Mouse (Mus musculus) gastrocnemius, postnatal 14 days (tissue): Measurements from ENCODE around the gene Gm10647. TPM values are rescaled to one million over a fixed set of nuclear protein-coding genes. Genes with fewer than 3 reads are reported as not detected.
A peak's percentile ranks its signal among the peaks of the same experiment; 100 is the strongest.
"Not testable (repeated sequence)": the region's sequence is repeated elsewhere in the genome, so short reads cannot be mapped to it uniquely, and the experiment has no call there.

Experiments used
- DNase-seq: peaks from one replicate; pipeline ENCODE4 v3.0.0; 2021; ENCODE audit warnings: mixed read lengths
- intact Hi-C: fragments of 180-260 bp; cut with DNase I; formaldehyde crosslinking; loops from one replicate; pipeline ENCODE4 v1.15.1; 2025; ENCODE audit warnings: low total_unique reads
- long read RNA-seq, 2 experiments: library from polyadenylated mRNA; stranded (forward); transcript quantifications; one replicate each; pipeline ENCODE4 v2.0.0; 2021
- total RNA-seq, 2 experiments: library from RNA; stranded (reverse); gene quantifications; 2 replicates each; pipeline ENCODE4 v1.2.3; 2021

Gm10647 gene
- total RNA-seq: under 1 TPM in 1 of 2 experiments, not detected in 1; 0.21 TPM
- long read RNA-seq, experiment 1: 0 reads
- long read RNA-seq, experiment 2: 0 reads

GRCm38 (mm10) chr9:66796739-66797138, at the start of gene Gm10647:
Gm10647 (plus strand) TSS chr9:66797039.
- intact Hi-C loops: no loop called here
- DNase-seq: no peak

GRCm38 (mm10) chr9:66748390-66748789, 48.4 kb upstream of the Gm10647 start:
- intact Hi-C loops: no loop called here
- no peak for DNase-seq

- intact Hi-C loops: no loop called here
- DNase-seq: no peak
Observed at GRCm38 (mm10) chr9:66752849-66753248, 44.0 kb upstream of the Gm10647 start.

GRCm38 (mm10) chr9:66760991-66761390, 35.8 kb upstream of the Gm10647 start:
- no peak for DNase-seq
- intact Hi-C loops: loop anchor here (5.0 kb wide), 1 partner anchor 39 kb away; no protein-coding TSS in a partner anchor

- intact Hi-C loops: no loop called here
- no peak for DNase-seq
Observed at GRCm38 (mm10) chr9:66768721-66769120, 28.1 kb upstream of the Gm10647 start.

- no peak for DNase-seq
- intact Hi-C loops: no loop called here
Observed at GRCm38 (mm10) chr9:66769275-66769674, 27.6 kb upstream of the Gm10647 start.

- intact Hi-C loops: no loop called here
- DNase-seq: no peak
Observed at GRCm38 (mm10) chr9:66770701-66771100, 26.1 kb upstream of the Gm10647 start.

GRCm38 (mm10) chr9:66784552-66784951, 12.3 kb upstream of the Gm10647 start:
- intact Hi-C loops, DNase-seq: not testable (repeated sequence)

GRCm38 (mm10) chr9:66787821-66788220, 9.0 kb upstream of the Gm10647 start:
- intact Hi-C loops: loop anchor here (5.0 kb wide), 1 partner anchor 141 kb away; no protein-coding TSS in a partner anchor
- no peak for DNase-seq

GRCm38 (mm10) chr9:66794629-66795463, 2.0 kb upstream of the Gm10647 start:
- DNase-seq: no peak
- intact Hi-C loops: no loop called here

- intact Hi-C loops: no loop called here
- DNase-seq: peak; percentile 97
Observed at GRCm38 (mm10) chr9:66795464-66796324, 1.1 kb upstream of the Gm10647 start, which contains the start of gene Aph1b. Aph1b (minus strand) TSS chr9:66795490.

GRCm38 (mm10) chr9:66801947-66802346, 5.1 kb downstream of the Gm10647 start:
- no peak for DNase-seq
- intact Hi-C loops: no loop called here

GRCm38 (mm10) chr9:66805951-66806350, 9.1 kb downstream of the Gm10647 start:
- DNase-seq, intact Hi-C loops: not testable (repeated sequence)

GRCm38 (mm10) chr9:66813392-66813791, 16.6 kb downstream of the Gm10647 start:
- intact Hi-C loops: no loop called here
- no peak for DNase-seq

- intact Hi-C loops: loop anchor here (10.0 kb wide), 1 partner anchor 116 kb away; no protein-coding TSS in a partner anchor
- no peak for DNase-seq
Observed at GRCm38 (mm10) chr9:66820996-66821395, 24.2 kb downstream of the Gm10647 start.

GRCm38 (mm10) chr9:66822255-66822654, 25.4 kb downstream of the Gm10647 start:
- intact Hi-C loops: loop anchor here (10.0 kb wide), 1 partner anchor 117 kb away; no protein-coding TSS in a partner anchor
- DNase-seq: not testable (repeated sequence)

GRCm38 (mm10) chr9:66825990-66826389, 29.2 kb downstream of the Gm10647 start:
- intact Hi-C loops: loop anchor here (2.0 to 10.0 kb wide), 2 partner anchors 35 to 121 kb away; no protein-coding TSS in a partner anchor
- no peak for DNase-seq

GRCm38 (mm10) chr9:66832366-66832908, 35.6 kb downstream of the Gm10647 start:
- intact Hi-C loops: no loop called here
- no peak for DNase-seq

- no peak for DNase-seq
- intact Hi-C loops: no loop called here
Observed at GRCm38 (mm10) chr9:66833851-66834250, 37.0 kb downstream of the Gm10647 start.
